18 mouse cellular contexts compared by ENCODE assay signal in genomic region chr2:101021515-101021914, GRCm38 (mm10).
DNase-seq lines count a peak whose midpoint lies in the region; ATAC-seq and TF ChIP-seq lines count a peak whose summit lies in the region.
"Had no signal": no experiment of that assay in that cellular context is flagged by ENCODE, and none has a peak within 500 bp of the region (broad histone marks: within the 10 kb centered on the region; RNA-seq: fewer than 3 reads in every experiment).

No protein-coding gene starts in this region.

- TF ChIP-seq POLR2A in kidney, adult 2 months (IDR thresholded peaks at IDR 0.05; ENCODE audit: low read depth, low read length) = no peak

- H3K4me3 ChIP-seq in hindbrain, postnatal 0 days (ENCODE audit: low read length) = no peak overlapping the region
- H3K4me3 ChIP-seq in hindbrain, embryonic 11.5 days (ENCODE audit: low read depth, low read length) = no peak overlapping the region
- H3K4me3 ChIP-seq in forebrain, postnatal 0 days (ENCODE audit: low read depth, low read length) = no peak overlapping the region
- no peak overlapping the region for H3K4me3 ChIP-seq in kidney, embryonic 14.5 days (ENCODE audit: low read length)
- no peak overlapping the region for H3K4me3 ChIP-seq in kidney, adult 2 months (ENCODE audit: insufficient read depth, low read depth, low read length)
- H3K4me3 ChIP-seq: embryonic facial prominence, embryonic 13.5 days; limb, embryonic 10.5 days; liver, embryonic 15.5 days had no signal

- H3K4me1 ChIP-seq in hindbrain, postnatal 0 days (ENCODE audit: insufficient read depth, low read length) = no peaks in the 10 kb centered on the region
- H3K4me1 ChIP-seq in hindbrain, embryonic 11.5 days (replicated peaks; ENCODE audit: control insufficient read depth, insufficient read depth, low read length) = no peaks in the 10 kb centered on the region
- H3K4me1 ChIP-seq in forebrain, postnatal 0 days (ENCODE audit: insufficient read depth) = no peaks in the 10 kb centered on the region
- no peaks in the 10 kb centered on the region for H3K4me1 ChIP-seq in kidney, embryonic 14.5 days (ENCODE audit: control insufficient read depth, insufficient read depth, low read length)
- peaks cover 3% of the 10 kb centered on the region; the same call in 1 of the 2 replicates for H3K4me1 ChIP-seq in kidney, adult 2 months (ENCODE audit: control insufficient read depth, insufficient read depth, low read length)
- H3K4me1 ChIP-seq: embryonic facial prominence, embryonic 13.5 days; limb, embryonic 10.5 days; liver, embryonic 15.5 days had no signal

- no peak overlapping the region for H3K27ac ChIP-seq in hindbrain, postnatal 0 days
- no peak overlapping the region for H3K27ac ChIP-seq in hindbrain, embryonic 11.5 days (ENCODE audit: low read depth, low read length)
- no peak overlapping the region for H3K27ac ChIP-seq in forebrain, postnatal 0 days (ENCODE audit: low read depth, low read length)
- H3K27ac ChIP-seq in kidney, embryonic 14.5 days (ENCODE audit: low read depth, low read length) = no peak overlapping the region
- no peak overlapping the region for H3K27ac ChIP-seq in kidney, adult 2 months (ENCODE audit: insufficient read depth, low read depth, low read length)
- H3K27ac ChIP-seq: embryonic facial prominence, embryonic 13.5 days; limb, embryonic 10.5 days; liver, embryonic 15.5 days; macrophage had no signal

- peak; percentile 46 for DNase-seq in hindbrain, postnatal 0 days (ENCODE audit: low spot score)
- DNase-seq in hindbrain, embryonic 11.5 days (ENCODE audit: low spot score) = no peak
- peak; percentile 59 for DNase-seq in forebrain, postnatal 0 days
- peak; percentile 34 to 59 for DNase-seq in left cerebral cortex, adult 18-20 months (ENCODE audit: low spot score in 2 of 2)
- peak; percentile 11 to 25 for DNase-seq in right cerebral cortex, postnatal 36 days (ENCODE audit: low spot score in 2 of 2)
- no peak for DNase-seq in kidney, adult 2 months
- DNase-seq: adrenal gland, adult 2 months; cerebellum, adult 11 months; gastrocnemius, postnatal 10 days; kidney, adult 18-20 months; thymus, postnatal 25 days had no signal

- no peaks in the 10 kb centered on the region for H3K27me3 ChIP-seq in hindbrain, postnatal 0 days (ENCODE audit: insufficient read depth, low read length)
- H3K27me3 ChIP-seq in hindbrain, embryonic 11.5 days (ENCODE audit: control insufficient read depth, insufficient read depth, low read length) = no peaks in the 10 kb centered on the region
- H3K27me3 ChIP-seq in forebrain, postnatal 0 days (ENCODE audit: insufficient read depth, low read length) = no peaks in the 10 kb centered on the region
- no peaks in the 10 kb centered on the region for H3K27me3 ChIP-seq in kidney, embryonic 14.5 days (ENCODE audit: control insufficient read depth, insufficient read depth, low read length)
- no peaks in the 10 kb centered on the region for H3K27me3 ChIP-seq in kidney, adult 2 months (replicated peaks; ENCODE audit: control insufficient read depth, insufficient read depth, low read length)
- H3K27me3 ChIP-seq: embryonic facial prominence, embryonic 13.5 days; liver, embryonic 15.5 days; Patski had no signal

- ATAC-seq in hindbrain, postnatal 0 days = peak; percentile 74
- ATAC-seq in hindbrain, embryonic 11.5 days (ENCODE audit: low FRiP score) = no peak
- ATAC-seq in forebrain, postnatal 0 days = peak; percentile 76
- ATAC-seq in kidney, embryonic 14.5 days (ENCODE audit: low FRiP score, low TSS enrichment) = no peak
- ATAC-seq: Patski had no signal

- H3K9me3 ChIP-seq in hindbrain, postnatal 0 days (ENCODE audit: low read length) = no peaks in the 10 kb centered on the region; the same call in 1 of the 2 replicates
- no peaks in the 10 kb centered on the region for H3K9me3 ChIP-seq in hindbrain, embryonic 11.5 days (ENCODE audit: control insufficient read depth, low read length)
- no peaks in the 10 kb centered on the region for H3K9me3 ChIP-seq in forebrain, postnatal 0 days (ENCODE audit: low read length)
- H3K9me3 ChIP-seq in kidney, embryonic 14.5 days (ENCODE audit: control insufficient read depth, low read length) = no peaks in the 10 kb centered on the region
- H3K9me3 ChIP-seq: embryonic facial prominence, embryonic 13.5 days; limb, embryonic 10.5 days; liver, embryonic 15.5 days had no signal

- no peaks in the 10 kb centered on the region for H3K36me3 ChIP-seq in hindbrain, postnatal 0 days (ENCODE audit: insufficient read depth, low read length)
- no peaks in the 10 kb centered on the region for H3K36me3 ChIP-seq in hindbrain, embryonic 11.5 days (ENCODE audit: control insufficient read depth, insufficient read depth, low read length)
- H3K36me3 ChIP-seq in forebrain, postnatal 0 days (ENCODE audit: insufficient read depth) = no peaks in the 10 kb centered on the region
- H3K36me3 ChIP-seq in kidney, embryonic 14.5 days (ENCODE audit: control insufficient read depth, insufficient read depth, low read length) = no peaks in the 10 kb centered on the region
- no peaks in the 10 kb centered on the region for H3K36me3 ChIP-seq in kidney, adult 2 months (ENCODE audit: control insufficient read depth, insufficient read depth, low read length)
- H3K36me3 ChIP-seq: embryonic facial prominence, embryonic 13.5 days; limb, embryonic 10.5 days; liver, embryonic 15.5 days had no signal

- no peak for TF ChIP-seq CTCF in hindbrain, postnatal 0 days (IDR thresholded peaks at IDR 0.05; ENCODE audit: low read depth)
- no peak for TF ChIP-seq CTCF in forebrain, postnatal 0 days (IDR thresholded peaks at IDR 0.05; ENCODE audit: low read depth)
- no peak for TF ChIP-seq CTCF in kidney, adult 2 months (conservative IDR thresholded peaks at IDR 0.05; ENCODE audit: insufficient read depth, insufficient read length, low read depth, low read length)

- H3K9ac ChIP-seq in hindbrain, postnatal 0 days (replicated peaks; ENCODE audit: low read length) = no peak overlapping the region
- no peak overlapping the region for H3K9ac ChIP-seq in hindbrain, embryonic 11.5 days (ENCODE audit: low read depth, low read length)
- no peak overlapping the region for H3K9ac ChIP-seq in forebrain, postnatal 0 days
- H3K9ac ChIP-seq in kidney, embryonic 14.5 days (ENCODE audit: low read depth, low read length) = no peak overlapping the region
- H3K9ac ChIP-seq: embryonic facial prominence, embryonic 13.5 days; liver, embryonic 15.5 days had no signal

- H3K4me2 ChIP-seq in hindbrain, postnatal 0 days (ENCODE audit: low read depth, low read length) = no peak overlapping the region
- no peak overlapping the region for H3K4me2 ChIP-seq in hindbrain, embryonic 11.5 days (replicated peaks; ENCODE audit: low read depth, low read length)
- H3K4me2 ChIP-seq in forebrain, postnatal 0 days (ENCODE audit: low read depth) = no peak overlapping the region
- H3K4me2 ChIP-seq in kidney, embryonic 14.5 days (replicated peaks; ENCODE audit: low read depth, low read length) = no peak overlapping the region
- H3K4me2 ChIP-seq: embryonic facial prominence, embryonic 13.5 days; heart, embryonic 11.5 days; liver, embryonic 15.5 days had no signal

- 65% methylated on average over 2 of the region's 2 CpGs for WGBS in hindbrain, postnatal 0 days
- 71% methylated on average over 2 of the region's 2 CpGs for WGBS in hindbrain, embryonic 11.5 days
- 55% methylated on average over 2 of the region's 2 CpGs for WGBS in forebrain, postnatal 0 days
- WGBS in kidney, embryonic 14.5 days = 74% methylated on average over 2 of the region's 2 CpGs
- WGBS in kidney, adult 2 months = 76% methylated on average over 2 of the region's 2 CpGs

Comparison
In these comparisons a context has a peak if more than half of its experiments do, and no peak if none do; other contexts are left out.
1. ATAC-seq: peak in hindbrain, postnatal 0 days (single experiment) and forebrain, postnatal 0 days (single experiment); none in hindbrain, embryonic 11.5 days (single experiment) and kidney, embryonic 14.5 days (single experiment).
2. DNase-seq: peak in hindbrain, postnatal 0 days (single experiment), forebrain, postnatal 0 days (single experiment), left cerebral cortex, adult 18-20 months (2 of 2) and right cerebral cortex, postnatal 36 days (2 of 2); none in hindbrain, embryonic 11.5 days (single experiment) and kidney, adult 2 months (single experiment).